Mouse (Mus musculus): ENCODE measurements around the gene Bcl2l12.

Bcl2l12 gene

DNA sequence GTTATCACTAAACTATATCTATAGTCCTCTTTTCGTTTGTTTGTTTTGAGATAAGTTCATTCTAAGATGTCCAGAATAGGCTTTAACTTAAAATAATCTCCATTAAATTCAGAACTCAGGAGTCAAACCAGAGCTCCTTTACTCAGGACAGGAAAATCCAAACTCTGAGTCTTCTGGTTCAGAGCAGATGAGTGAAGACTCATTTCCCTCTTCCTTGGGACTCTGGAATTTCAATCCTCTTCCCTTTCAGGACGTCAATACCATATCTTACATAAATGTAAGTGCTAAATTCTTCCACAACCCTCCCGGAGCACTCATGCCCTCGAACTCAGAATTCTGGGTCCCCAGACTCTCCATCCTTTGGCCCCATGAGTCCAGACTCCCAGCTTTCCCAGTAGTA is 18.2 kb upstream of the Bcl2l12 start:
- no peak for DNase-seq

DNA sequence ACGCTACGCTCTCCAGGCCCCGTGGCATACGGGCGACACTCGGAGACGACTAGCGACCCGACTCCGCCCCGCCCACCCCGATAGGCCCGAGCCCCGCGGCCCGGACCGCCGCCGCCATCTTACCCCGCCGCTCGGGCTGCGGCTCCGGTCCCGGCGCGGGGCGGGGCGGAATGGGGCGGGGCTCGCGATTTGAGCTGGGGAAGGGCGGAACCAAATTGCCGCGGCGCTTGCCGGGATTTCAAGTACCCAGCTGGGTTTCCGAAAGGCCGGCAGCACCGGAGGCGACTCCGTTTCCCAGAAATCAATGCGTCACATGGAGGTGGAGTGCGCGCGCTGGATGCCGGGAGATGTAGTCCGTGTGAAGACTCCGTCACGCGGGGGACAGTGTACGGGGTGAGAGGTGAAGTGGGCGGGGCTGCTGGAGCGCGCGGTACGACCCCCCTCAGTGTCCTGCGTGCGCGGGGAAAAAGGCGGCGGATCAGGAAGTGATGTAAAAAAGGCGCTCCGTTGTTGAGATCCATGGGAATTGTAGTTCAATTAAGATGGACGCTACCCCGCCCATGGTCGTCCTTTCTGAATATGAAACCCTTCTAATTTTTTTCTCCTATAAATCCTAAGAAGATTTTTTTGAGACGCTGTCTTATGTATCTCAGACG is 17.6 kb upstream of the Bcl2l12 start, which contains the start of gene Scaf1:
Scaf1 (minus strand) TSS at position 407 of the 656 bp plus-strand sequence.
- DNase-seq, result peak; percentile 99 to 100

DNA sequence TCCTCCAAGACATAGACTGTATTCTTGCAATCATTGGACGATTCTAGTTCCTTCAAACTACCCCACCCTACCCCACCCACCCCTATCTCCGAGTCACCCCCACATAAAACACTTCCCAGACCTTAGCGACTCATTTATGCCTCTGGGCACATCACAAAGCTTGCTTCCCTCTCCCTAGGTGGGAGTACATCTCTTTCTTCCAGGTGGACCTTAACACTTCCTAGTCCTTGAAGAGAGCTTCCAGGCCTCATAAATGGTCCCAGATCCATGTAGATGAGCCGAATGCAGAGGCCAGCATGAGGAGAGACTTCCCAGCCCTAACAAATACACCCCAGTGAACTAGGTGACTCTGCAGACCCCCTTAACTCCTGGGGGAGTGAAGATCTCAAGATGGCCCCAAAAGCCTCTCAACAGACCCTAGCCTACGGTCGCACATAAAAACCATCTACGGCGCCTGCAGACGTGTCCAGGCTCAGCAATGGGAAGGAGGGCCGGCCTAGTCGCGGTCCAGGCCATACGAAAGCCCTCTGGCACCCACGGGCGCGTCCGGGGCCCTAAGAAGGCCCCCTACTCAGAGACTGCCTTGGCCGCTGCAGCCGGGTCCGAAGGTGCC is 16.9 kb upstream of the Bcl2l12 start:
- no peak for DNase-seq

DNA sequence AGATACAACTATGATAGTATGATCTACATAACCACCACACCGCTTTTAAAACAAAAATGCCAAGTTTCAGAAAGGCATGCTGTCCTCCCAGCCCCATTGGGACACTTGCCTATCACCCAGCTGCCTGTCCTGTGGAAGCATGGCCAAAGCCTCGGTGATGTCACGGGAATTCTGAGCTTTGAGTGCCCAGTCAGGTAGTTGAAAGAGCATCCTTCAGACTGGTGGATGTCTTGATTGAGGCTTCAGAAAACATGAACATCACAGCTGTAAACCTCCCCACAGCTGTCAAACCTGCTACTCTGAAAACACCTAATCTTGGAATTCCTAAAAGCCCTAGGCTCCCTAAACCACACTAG is 15.6 kb upstream of the Bcl2l12 start:
- DNase-seq, result no peak

DNA sequence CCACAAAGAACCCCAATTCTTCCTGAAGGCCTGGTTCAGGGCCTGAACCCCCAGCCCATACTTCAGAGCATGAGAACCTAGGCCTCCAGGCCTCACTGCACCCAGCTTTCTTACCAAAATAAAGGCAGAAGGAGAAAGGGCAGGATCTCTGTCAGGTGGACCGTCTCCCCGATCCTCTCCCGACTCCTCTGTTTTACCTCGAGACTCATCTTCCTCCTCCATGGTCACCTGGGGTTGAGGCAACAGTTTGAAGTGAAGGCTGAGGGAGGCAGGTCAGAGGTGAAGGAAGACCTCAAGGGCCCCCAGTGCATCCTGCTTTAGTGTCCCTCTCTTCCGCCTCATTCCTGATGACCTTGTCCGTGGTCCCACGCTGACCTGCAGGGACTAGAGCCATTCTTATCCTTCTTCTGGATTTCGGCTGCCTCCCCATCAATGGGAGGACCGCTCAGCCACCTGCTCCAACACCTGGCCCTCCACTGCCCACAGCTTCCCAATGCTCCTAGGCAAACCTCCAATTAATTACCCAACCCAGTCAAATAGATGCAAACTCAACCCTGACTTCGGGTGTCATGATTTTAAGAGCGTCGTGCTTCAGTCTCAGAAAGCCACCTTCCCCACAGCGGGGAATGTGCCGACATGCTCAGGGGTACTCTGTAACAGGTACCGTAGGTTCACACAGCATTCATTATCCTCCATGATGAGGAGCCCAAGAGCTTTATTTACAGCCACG is 15.0 kb upstream of the Bcl2l12 start:
- DNase-seq, result no peak

DNA sequence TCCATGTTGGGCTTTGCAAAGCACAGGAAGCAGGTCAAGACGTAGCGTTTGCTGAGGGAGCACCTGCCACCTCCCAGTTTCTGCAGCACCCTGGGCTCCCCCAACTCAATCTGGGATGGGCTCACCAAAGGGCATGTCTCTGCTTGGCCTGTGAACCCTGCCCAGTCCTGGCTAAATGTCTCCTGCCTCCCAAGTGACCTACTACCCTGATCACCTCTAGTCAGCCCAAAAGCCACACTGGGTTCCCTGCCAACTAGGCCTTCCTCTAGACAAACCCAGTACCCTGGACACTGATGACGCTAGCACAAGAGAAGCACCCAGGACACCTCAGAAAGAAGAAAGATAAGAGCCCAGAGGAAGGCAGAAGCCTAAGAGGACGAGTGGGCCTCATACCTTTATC is 14.3 kb upstream of the Bcl2l12 start:
- DNase-seq, result no peak

DNA sequence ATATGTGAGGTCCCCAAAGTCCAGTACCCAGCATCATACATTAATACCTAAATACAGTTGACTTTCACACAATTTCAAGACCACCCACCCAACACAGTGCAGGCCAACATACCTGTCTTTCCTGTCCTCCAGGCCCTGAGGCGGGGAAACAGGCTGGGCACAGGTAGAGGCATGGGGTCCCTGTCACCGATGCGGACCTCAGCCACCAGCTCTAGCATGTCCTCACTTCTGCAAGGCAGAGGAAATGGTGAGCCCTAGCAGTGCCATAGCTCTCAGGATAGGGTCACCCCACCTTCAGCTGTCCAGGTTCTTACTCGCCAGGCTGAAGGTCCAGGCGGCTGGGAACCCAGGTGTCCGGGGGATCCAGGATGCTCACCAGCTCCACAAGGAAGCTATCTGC is 13.5 kb upstream of the Bcl2l12 start:
- no peak for DNase-seq

DNA sequence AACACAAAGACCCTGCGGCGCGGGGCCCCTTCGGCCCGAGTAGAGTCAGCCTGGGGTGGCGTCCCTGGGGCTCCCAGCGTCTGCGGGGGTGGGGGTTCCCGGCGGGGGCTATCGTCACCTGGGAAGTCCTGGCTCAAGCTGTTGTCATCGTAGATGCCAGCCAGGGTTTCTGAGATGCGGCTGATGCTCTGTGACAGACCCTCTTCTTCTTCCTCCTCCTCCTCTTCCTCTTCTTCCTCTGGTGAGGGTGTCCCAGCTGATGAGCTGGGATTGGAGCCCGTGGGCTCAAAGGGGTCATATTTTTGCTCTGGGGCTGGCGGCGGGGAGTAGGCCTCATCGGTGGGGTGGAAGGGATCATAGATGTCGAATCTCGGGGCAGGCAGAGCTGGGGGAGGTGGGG is 9.9 kb upstream of the Bcl2l12 start:
- no peak for DNase-seq

DNA sequence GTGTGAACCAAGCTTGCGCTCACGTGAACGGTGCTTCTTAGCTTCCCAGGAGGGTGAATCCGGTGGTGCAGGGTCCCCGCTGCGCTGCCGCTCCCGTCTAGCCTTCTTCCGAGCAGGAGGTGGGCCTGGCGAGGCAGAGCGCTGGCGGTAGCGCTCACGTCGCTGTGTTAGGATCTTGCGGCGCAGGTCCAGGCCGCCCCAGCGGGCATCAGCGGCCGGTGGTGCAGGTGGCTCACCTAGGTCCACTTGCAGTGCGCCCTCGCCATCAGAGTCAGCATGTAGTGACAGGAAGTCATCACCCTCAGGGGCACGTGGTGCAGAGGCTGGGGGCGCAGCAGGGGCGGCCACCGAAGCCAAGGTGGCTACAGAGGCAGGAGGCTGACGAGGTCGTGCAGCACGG is 9.3 kb upstream of the Bcl2l12 start:
- DNase-seq, result no peak

DNA sequence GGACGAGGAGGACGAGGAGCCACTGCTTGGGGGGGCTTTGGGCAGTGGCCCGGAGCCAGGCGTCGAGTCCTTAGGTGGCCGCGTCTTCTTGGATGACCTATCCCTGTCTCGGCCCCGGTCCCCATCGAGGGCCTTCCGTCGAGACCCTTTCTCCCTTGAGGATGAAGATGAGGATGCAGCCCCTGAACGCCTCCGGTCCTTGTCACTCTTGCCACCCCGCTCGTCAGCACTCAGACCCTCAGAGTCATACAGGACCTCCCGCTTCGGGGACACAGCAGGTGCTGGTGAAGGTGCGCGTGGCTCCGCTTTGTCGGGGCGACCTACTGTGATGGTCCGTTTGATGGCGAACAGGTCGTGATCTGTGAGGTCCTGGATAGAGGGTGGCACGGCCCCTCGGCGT is 8.6 kb upstream of the Bcl2l12 start:
- DNase-seq, result no peak

DNA sequence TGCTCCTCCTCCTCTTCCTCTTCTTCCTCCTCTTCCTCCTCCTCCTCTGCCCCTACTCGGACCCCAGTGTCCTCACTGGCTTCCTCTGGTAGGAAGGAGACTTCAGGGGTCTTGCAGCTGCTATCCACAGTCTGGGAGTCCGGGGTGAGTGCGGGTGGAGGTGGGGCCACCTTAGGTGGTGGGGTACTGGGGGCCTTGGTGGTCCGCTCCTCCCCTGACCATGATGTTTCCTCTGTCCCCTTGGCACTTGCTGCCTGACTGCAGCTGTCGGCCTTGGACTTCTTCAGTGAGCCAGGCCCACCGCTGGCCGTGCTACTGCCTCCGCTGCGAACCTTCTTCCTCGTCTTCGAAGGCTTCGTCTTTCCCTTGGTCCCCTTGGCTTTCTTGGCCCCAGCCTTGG is 8.0 kb upstream of the Bcl2l12 start:
- no peak for DNase-seq

DNA sequence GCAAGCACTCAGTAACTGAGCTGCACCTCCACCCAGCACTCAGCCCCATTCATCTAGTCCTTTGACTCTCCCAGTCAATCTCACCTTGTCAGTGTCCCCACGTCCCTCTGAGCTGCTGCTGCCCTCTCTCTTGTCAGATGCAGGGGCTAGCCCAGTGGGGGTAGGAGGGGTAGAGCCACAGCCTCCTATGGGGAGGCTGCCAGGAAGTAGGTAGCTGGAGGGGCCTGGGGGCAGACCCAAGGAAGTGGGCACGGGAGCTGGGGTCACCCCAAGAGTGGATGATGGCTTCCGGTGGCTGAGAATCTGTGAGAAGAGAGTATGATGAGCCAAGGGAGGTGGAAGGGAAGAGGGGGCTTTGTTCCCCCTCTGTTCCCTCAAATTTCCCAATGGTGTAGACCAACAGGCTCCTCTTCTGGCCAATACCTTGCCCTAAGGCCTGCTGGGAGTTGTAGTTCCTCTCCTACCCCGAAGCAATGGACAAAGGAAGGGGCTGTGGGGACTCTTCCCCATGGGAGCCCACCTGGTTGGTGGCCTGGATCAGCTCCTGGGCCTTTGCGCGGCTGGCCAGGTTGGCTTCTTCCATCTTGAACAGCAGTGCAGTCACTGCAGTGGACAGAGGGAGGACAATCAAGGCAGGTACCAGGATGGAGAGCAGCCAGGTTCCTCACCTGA is 6.9 kb upstream of the Bcl2l12 start:
- no peak for DNase-seq

DNA sequence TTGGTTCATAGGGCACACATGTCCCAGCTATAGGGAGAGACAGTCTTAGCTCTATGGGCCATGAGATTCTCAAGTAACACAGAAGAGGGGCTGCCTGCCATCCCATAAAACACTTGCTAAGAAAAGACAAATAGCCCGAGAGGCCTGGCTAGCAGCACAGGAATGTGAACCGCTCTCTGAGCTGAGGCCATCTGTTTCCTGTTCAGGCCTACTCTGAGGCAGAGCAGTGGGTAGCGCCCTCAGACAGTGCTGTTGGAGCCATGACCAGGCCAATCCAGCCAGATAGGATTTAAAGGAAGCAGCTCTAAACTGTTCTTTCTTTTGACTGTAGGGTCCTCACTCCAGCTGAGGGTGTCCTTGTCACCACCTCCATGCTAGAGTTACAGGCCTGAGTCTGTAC is 6.0 kb upstream of the Bcl2l12 start:
- no peak for DNase-seq

DNA sequence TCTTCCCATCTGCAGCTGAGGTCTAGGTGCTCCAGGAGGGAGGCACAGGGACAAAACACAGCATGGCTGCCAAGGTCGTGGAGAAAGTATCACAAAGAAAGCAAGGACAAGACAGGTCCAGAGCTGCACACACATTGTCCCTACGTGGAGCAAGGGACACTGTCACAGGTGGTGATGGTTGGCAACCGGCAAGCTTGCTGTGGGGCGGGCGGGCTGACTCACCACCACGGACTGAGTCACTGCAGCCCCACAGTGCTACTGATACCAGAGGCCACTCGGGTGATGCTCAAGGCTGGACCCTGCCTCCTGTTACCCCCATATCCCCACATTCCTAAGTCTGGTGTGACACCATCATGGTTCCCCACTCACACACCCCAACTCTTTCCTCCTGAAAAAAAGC is 3.9 kb upstream of the Bcl2l12 start:
- no peak for DNase-seq

DNA sequence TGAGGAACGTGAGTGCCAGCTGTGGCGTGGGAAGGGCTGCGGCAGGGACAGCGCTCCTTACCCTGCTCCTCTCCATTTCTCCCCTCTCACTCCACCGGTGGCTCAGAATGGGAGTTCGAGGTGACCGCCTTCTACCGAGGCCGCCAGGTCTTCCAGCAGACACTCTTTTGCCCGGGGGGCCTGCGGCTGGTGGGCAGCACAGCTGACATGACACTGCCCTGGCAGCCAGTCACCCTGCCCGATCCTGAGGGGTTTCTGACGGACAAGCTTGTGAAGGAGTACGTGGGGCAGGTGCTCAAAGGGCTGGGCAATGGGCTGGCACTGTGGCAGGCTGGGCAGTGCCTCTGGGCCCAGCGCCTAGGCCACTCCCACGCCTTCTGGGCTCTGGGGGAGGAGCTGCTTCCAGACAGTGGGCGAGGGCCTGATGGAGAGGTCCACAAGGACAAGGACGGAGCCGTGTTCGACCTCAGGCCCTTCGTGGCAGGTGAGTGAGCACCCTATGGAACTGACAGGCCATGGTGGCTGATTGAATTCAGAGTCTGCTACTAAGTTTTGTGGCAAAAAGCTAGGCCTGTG is 2.1 kb upstream of the Bcl2l12 start:
- DNase-seq, result no peak

DNA sequence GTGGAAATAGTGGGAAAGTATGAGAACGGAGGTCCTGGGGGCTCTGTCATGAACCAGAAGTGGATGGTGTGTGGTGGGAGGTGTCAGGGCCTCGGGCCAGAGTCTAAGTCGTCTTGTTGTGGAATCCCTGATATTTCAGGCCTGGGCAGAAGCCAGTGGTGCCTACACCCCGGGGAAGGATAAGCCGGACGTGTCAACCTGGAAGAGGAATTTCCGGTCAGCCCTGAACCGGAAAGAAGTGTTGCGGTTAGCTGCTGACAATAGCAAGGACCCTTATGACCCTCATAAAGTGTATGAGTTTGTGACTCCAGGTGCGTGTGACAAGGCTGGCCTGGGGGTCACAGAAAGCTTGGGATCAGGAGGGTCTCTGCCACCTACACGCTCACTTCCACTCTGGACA is 1.2 kb upstream of the Bcl2l12 start:
- DNase-seq, result peak; percentile 41 to 69

DNA sequence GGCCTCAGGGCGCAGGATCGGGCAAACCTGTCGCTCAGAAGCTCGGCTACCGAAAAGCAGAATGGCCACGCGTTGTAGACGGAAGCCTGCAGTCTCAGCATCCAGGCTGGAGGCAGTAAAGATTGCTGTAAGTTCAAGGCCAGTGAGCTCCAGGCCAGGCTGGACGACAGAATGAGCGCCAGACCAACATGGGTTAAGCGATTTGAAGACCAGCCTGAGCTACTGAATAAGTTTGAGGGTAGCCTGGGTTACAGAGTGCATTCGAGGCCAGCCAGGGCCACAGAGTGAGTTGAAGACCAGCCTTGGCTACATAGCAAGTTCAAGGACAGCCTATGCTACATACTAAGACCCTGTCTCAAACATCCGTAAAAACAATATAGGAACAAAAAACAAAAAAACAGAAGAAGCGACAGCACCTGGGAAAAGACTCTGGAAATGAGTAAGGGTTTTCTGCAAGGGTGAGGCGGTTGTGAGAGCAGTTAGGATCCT is 528 bp downstream of the Bcl2l12 start:
- DNase-seq, result no peak

DNA sequence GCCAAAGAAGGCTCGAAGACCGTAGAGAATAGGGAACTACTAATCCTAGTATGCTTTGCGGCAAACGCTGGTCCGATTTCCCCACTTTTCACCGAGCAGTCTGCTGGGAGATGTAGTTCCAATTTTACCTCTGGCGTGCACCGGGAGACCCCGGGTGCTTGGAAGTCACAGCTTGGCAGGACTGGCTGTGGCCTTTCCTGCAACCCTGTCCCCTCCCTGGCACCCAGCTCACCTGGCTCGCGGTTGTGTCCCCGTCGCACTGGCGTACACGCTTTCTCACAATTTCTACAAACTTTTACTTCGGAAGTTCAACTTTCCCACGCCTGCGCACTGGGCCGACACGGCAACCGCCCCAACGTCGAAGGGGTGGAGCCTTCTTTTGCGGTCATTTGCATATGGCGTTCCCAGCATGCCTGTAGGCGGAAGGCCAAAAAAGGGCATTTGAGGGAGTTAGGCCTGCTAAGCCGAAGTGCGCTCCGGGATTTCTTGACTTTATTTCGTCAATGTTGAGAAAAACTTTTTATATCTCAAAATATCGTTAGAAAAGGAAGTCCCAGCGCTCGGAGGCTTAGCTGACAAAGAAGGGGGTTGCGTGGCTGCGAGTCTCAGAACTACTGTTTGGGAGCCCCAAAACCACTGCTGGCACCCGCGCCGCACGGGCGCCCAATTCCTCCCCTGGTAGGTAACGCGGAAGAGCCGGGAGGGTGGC is 1.1 kb downstream of the Bcl2l12 start, which contains the start of gene Irf3:
Irf3 (plus strand) TSS at position 418 of the 709 bp plus-strand sequence.
- peak; percentile 96 to 98 for DNase-seq

DNA sequence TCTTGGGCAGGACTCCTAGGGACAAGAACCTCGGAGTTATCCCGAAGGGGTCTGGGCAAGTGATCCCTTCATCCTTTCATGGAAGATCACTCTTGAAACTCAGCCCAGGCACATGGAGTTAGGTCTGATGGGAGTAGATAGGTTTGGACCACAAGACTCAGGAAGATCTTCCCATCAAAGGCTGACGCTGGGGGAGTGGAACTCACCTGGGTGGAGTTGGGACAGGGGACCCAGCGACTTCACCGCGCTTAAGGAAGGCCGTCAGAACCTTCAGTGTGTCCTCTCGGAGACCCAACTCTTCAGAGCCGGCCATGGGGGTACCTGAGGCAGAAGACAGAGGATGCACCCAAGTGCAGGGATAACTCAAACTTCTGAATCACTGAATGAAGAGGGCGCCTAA is 1.8 kb downstream of the Bcl2l12 start:
- DNase-seq, result no peak

DNA sequence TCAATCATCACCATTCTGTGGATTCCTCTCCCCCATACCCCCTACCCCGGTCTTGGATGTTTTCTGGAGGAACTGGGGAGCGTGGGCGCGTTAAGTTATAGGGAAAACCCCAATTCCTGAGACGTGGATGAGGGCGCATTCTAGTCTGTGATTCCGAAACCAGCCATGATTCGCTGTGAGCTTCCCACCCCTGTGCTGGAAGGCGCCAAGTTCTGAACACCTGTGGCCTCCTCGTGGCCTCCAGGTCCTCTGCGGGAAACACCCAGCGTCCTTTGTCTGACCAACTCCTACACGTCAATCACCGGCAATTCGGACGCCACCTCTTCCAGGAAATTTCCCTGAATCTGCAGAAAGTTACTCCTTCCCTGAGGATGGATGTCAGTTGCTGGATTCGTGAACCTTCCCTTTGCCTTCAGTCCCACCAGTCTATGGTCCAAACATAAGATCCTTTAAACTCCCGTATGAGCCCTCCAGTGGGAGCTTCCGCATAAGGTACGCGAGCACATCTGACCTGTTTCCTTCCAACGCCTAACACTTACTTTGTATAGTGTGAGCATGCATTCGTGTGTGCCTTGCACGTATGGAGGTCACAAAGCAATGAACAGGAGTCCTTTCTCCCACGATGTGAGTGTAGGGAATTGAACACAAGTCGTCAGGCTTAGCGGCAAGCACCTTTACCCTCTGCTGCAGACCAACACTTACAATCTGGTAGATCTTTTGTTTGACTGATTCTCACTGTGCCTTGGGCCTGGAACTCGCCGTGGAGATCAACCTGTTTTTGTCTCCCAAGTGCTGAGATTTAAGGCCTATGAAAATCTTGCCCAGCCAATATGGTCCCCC is 11.4 kb downstream of the Bcl2l12 start:
- DNase-seq, result no peak

DNA sequence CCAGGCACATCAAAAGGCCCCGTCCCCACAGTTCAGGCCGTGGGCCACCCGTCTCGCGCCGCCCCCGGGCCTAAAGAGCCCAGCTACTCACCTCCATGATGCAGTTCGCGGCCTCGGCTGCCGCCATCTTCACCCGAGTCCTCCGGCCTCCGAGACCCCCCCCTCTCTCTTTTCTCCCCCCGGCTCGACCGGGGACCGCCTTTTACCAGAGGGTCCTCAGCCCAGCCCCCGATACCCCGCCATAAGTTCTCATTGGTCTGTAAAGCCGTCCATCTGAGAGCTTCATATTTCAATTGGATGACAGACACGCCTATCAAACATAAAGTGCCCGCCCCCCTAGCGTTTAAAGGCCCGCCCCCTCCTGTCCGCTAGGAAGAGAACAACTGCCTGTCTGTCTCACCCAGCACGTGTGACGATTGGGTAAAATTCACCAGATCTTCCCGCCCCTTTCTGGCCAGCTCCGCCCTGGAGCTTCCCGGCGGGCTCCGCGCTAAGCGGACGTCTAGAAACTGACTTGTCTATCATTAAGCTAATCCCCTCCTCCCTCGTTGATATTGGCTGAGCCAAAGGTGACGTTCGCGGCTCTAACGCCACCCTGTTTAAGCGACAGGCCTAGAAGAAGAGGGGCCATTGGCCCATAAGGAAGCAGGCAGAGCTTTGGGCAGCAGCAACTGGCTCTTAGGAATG is 12.2 kb downstream of the Bcl2l12 start, which contains the start of gene Prmt1:
Prmt1 (minus strand) TSS at position 377 of the 687 bp plus-strand sequence.
- peak; percentile 99 to 100 for DNase-seq
